Mouse (Mus musculus) adrenal gland, postnatal 36 days (tissue): ENCODE measurements around the gene Rccd1. TPM values are rescaled to one million over a fixed set of nuclear protein-coding genes. Genes with fewer than 3 reads are reported as not detected.

ENCODE experiments used
- DNase-seq, 2 experiments: peaks; one replicate each; pipeline ENCODE4 v3.0.0; 2021; ENCODE audit warnings: mixed read lengths in 1 of 2
- total RNA-seq, 2 experiments: library from RNA; stranded (reverse); gene quantifications; 2 replicates each; pipeline ENCODE4 v1.2.3; 2021

The Rccd1 gene
- total RNA-seq, 2 experiments from 2014 or later = 8.9 to 12.0 TPM

DNA sequence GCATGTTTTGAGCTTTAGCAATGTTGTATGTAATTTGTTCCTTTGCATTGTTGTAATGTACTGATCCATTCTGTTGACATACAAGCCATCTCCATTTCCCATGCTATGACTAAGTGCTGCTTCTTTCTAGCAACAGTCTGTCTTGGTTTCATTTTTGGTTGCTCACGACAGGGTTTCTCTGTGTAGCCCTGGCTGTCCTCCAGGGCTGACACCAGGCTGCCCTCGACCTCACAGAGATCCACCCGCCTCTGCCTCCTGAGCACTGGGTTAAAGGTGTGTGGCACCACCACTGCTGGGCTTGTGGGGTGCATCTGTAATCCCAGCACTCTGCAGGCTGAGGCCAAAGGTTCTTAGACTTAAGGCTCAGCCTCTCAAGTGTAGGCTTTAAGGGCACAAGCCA is 24.7 kb downstream of the Rccd1 start:
- peak in 1 of 2 experiments; percentile 26 for DNase-seq

DNA sequence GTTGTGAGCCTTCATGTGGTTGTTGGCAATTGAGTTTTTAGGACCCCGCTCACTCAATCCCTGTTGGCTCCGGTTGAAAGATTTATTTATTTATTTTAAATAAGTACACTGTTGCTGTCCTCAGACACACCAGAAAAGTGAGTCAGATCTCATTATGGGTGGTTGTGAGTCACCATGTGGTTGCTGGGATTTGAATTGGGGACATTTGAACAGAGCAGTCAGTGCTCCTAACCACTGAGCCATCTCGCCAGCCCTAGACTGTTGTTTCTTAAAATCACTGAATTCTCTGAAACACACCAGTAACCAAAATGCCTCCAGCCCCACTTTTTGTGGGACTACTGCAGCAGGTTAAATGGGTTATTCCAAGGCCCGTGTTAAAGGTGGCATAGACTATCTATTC is 25.5 kb downstream of the Rccd1 start:
- no peak for DNase-seq

DNA sequence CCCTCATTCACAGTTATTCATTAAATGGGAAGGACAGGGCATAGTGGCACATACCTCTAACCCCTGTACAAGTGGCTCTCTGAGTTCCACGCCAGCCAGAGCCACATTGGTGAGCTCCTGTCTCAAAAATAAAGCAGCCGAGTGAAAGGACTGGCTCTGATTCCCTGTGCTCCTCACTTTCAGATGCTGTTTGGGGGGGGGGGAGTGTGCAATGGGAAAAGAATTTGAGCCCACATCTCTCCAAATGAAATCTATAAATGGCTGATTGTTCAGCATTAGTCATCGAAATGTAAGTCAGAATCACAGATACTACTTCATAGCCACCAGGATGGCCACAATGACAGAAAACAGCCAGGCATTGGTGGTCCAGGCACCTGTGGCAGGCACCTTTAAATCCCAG is 27.2 kb downstream of the Rccd1 start:
- DNase-seq = no peak

DNA sequence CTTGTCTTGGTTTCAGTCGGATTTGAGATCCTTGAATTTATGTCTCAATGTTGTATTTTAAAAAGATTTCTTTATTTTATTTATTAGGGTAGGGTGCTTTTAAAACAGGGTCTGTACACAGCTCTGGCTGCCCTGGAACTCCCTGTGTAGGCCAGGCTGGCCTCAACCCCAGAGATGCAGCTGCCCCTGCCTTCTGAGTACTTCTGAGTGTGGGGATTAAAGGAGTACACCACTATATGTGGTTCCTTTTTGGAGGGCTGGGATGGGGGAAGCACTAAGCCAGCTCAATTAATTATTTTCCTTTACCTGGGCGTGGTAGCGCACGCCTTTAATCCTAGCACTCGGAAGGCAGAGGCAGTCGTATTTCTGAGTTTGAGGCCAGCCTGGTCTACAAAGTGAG is 27.8 kb downstream of the Rccd1 start:
- no peak for DNase-seq

DNA sequence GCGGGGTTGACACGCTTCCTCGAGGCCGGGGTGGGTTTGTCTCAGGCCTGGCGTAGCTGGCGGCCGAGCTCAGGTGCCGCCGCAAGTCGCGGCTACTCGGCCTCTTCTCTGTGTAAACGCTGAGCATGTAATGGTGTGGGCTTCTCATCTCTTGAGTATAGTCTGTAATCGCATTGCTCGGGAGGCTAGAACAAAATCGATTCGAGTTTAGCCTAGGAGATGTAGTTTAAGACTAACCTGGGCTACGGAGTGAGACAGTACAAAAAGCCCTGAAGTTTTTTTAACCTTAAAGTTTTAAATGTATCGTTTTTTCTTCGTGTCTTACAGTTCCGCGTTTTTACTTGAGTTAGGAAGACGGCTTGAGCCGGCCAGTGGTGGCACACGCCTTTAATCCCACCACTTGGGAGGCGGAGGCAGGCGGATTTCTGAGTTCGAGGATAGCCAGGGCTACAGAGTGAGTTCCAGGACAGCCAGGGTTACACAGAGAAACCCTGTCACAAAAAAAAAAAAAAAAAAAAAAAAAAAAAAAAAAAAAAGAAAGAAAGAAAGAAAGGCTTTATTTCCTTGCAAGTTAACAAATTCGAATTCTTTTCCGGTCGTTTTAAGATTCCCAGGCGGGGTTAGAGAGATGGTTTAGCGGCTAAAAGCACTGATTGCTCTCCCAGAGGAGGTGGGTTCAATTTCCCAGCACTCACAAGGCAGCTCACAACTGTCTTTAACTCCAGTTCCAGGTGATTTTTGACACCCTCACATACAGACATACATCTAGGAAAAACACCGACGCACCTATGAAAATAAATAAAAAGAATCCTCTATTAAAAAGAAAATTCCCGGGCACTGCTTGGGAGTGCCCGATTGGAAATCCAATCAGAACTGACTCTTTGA is 29.2 kb downstream of the Rccd1 start:
- no peak for DNase-seq

DNA sequence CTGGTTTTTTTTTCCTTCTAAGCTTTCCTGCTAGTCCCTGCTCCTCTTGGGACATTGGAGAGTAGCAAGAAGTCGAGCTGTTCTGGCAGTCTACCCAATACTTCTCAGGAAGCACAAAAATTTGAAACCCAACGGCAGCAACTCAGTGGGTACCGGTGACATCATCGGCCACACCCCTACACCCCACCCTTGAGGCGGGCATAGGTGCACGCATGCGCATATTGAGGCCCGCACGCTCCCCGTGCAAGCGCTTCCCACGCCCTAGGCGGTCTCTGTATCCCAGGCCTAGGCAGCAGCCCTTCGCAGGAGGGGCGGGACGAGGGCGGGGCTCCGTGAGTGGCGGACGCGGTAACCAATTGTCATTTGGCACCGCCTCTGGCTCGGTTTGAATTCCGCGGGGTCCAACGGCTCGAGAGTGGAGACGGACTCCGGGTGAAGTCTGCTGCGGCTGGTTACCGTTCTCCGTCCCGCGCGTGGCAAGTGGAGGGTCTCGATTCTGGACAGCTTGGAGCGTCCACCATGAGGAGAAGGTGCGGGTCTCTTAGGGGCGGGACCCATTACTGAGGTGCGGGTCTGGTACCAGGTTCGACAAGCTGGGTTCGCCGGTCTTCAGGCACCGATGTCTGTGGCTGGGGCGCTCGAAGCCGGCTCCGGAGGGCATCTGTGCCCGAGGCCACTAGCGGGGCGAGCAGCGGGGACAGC is 30.0 kb downstream of the Rccd1 start, which contains the start of gene Prc1:
TSS of gene Prc1 (plus strand) at position 389 of the 702 bp plus-strand sequence.
- peak; percentile 98 to 99 for DNase-seq

DNA sequence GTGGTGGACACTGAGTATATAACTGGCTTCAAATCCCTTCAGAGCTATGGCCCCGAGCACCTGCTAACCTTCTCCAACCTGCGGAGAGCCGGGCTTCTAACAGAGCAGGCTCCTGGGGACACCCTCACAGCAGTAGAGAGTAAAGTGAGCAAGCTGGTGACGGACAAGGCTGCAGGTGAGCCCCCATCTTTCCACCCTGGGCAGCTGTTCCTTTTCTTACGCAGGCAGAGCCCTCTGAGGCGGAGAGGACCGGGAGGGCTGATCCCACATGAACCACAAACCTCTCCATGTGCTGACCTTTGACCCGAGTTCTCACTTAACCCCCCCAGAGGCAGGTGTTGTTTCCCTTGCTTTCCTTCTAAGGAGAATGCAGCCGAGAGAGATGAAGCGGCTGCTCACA is 36.5 kb downstream of the Rccd1 start:
- no peak for DNase-seq

DNA sequence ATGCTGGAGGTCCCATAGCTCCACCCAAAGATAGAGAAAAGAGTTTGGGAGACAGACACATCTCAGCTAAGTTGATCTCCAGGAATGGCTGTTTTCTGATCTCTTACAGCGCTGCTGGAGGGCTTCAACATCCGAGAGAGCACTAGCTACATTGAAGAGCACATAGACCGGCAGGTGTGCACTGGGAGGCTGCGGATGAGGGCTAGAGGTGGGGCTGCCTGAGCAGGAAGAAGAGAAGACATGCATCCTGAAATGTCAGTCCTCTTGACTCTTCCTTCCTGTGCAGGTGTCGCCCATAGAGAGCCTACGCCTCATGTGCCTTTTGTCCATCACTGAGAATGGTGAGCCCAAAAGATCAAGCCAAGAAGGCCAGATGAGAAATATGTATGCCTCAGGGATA is 38.5 kb downstream of the Rccd1 start:
- DNase-seq = no peak

DNA sequence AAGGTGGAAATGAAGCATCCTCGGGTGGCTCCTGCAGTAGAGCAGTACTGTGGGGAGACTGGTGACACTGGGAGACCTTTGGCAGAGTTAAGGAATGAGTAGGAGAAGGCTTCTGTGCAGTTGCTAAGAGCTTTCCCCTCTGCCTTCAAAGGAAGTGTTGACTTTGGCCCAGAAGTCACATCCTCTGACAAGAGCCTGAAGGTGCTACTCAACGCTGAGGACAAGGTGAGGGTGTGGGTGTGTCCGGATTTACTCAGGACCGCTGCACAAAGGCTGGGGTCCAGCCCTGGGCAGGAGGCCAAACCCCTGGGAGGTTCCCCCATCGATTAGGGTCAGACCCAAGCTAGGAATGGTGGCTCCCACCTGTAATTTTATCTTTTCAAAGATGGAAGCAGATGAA is 39.9 kb downstream of the Rccd1 start:
- no peak for DNase-seq

DNA sequence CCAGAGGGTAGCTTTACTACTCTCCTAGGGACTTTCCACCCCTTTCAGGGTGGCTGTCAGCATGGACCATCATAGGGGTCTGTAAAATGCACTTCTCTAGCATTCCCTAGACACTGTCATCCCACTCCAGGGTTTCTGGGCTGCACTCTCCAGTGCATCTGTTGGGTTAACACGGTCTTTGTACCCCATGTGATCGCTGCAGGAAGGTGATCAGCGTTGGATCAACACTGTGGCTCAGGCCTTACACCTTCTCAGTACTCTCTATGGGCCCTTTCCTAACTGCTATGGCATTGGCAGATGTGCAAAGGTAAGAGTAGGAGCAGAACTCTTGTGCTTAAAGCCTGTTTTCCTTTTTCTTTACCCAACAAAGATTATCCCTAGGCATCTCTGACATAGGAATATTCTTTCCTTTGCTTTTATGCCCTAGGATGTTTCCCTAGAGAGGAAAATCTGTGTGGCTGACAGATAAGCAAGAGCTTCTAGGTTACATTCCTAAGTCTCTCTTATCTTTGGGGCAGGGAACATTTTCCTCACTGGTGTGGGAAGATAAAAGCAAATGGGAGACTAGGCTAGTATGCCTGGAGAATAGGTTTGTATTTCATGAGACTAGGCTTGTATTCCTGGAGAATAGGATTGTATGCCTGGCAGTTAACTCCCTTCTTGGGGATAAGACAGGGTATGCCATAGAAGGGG is 40.9 kb downstream of the Rccd1 start:
- no peak for DNase-seq

DNA sequence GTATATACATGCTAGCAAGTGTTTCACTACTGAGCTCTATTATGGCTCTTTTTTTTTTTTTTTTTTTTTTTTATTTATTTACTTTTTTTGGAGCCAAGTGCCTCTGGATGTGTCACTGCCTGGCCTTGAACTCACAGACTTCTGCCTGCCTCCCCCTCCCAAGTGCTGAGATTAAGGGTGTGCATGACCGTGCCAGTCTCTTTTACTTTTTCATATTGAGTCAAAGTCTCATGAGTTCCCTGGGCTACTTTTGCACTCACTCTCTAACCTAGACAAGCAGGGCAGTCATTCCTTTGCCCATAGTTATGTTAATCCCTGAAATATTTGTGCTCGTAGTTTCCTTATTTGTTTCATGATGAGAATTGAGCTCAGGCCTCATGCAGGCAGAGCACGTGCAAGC is 42.6 kb downstream of the Rccd1 start:
- DNase-seq = peak; percentile 49 to 50

DNA sequence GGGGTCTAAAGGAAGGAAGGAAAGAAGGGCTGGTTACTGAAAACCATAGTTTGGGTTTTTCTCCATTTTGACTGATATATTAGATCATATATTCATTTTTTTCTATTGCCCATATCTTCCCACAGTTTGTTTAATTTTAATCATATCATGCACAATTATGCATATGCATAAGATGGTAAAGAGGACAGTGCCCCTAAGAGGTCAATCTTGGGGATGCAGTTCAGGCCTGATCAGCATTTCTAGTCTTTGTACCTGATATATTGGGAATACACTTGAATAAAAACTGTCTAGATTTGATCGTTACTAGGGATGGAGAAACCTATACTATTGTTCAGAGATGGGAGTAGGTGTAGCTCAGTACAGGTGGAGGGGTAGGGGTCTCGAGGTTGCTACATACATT is 43.3 kb downstream of the Rccd1 start:
- no peak for DNase-seq

DNA sequence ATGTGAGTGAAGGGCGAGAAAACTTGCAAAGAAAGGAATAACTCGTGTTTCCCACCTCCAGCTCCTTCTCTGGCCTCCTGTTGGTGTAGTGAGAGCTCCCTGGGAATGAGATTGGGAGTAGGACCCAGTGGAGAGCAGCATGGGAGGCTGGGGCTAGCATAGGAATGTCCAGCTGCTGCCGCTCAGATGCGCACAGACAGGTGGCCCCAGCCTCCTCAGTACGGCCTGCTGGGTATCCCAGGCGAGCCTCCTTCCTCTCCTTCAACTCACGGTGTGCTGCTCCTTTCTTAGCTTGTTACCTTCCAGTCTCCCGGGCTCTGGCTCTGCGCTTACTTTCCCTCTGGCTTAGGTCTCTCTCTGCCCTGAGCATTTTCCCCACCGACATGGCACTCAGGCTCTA is 44.2 kb downstream of the Rccd1 start:
- DNase-seq = no peak

DNA sequence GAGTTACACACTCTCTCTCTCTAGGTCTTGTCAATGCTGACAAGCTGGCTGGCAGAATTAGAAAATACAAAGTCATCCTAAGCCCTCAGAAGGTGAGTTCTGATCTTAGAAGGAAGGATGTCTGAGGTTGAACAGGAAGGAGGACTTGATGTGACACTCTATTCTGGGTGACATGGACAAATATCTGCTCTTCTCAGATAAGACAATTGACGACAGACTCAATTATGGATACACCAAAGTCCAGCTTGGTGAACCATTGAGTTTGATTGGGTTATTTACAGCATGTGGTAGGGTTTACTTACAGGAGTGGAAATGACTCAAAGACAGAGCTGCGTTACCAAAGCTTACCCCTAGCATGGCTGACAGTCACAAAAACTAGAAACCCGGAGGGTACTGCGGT is 47.9 kb downstream of the Rccd1 start:
- no peak for DNase-seq

DNA sequence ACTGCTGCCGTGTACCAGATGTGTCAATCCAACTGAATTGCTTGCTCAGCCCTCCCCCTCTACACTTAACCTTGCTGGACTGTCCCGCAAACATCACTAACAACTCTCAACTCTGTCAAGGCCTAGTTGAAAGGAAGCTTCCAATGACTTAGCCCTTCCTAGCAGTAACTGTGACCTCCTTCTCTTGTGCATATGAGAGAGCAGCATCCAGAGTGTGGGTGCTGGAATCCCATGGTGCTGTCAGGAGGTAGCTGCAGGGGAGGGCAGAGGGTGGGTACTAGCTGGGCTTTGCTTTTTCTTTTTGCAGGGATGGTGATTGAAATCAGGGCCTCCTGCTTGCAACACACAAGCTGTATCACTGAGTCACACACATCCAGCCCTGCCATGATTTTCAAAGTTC is 50.8 kb downstream of the Rccd1 start:
- peak in 1 of 2 experiments; percentile 20 for DNase-seq

DNA sequence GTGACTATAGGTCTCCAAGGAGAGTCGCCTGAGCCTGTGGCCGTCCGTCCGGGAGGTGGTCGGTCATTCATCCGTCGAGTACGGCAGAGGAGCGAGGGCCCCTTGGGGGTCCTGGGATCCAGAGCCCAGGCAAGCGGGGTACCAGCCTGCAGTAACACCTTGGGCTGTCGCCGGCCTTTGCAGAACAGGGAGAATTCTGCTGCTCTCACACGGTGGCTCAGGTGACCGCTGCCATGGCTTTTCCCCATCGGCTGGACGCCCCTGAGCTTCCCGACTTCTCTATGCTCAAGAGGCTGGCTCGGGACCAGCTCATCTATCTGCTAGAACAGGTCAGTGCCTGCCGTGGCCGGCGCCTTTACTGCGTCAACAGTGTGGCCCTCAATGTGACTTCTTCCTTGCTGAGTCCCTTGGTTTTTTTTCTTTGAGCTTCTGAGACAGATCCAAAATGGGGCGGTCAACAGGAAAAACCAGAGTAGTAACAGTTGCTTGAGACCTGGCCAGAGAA is 54.5 kb downstream of the Rccd1 start:
- peak; percentile 65 to 67 for DNase-seq

DNA sequence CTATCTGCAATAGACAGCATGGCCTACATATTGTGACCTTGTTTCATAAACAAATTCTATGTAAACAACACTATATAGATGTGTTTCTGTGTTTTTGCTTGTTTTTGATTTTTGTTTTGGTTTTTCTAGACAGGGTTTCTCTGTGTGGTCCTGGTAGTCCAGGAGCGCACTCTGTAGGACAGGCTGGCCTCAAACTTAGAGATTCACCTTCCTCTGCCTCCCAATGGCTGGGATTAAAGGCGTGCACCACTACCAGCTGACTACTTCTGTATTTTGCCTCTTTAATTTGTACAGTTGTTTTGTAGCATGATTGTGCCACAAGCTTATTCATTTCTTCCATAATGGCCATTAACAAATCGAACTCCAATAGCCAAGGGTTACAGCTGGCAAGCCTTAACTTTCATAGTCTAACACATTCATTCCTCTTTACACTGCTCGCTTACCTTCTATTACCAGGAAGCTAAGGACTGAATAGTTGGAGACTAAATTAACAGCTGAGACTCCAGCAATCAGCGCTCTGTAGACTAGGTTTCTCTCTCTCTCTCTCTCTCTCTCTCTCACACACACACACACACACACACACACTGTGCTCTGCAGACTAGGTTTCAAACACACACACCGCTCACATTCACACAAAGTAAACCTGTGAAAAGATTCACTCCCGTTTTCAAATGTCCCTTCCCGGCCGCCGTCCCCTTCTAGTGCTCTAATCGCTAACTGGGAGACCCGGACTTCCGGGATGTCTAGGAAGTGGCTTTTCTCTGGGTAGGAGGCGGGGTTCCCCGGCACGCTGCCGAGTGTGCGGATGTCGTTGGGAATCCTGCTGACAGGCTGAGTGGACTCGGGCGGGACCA is 55.1 kb downstream of the Rccd1 start, which contains the start of gene Vps33b:
TSS of gene Vps33b (plus strand) at position 753 of the 854 bp plus-strand sequence.
- peak; percentile 98 for DNase-seq

DNA sequence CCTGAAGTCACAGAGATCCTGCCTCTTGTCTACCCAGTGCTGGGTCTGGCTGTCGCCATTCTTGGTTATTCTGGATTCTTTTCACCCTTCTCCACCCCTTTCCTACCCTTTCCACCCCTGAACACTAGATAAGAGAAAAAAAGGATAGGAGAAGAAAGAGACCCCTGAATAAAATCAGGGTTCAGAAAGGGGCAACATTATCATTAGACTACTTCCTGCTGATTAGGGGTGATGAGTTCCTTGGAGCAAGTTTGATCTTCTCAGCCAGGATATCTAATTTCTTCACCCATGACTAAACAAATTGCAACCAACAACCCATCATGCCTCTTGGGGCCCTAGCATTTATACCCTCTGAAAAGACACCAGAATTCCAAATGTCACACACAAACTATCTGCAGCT is 56.5 kb downstream of the Rccd1 start:
- no peak for DNase-seq

DNA sequence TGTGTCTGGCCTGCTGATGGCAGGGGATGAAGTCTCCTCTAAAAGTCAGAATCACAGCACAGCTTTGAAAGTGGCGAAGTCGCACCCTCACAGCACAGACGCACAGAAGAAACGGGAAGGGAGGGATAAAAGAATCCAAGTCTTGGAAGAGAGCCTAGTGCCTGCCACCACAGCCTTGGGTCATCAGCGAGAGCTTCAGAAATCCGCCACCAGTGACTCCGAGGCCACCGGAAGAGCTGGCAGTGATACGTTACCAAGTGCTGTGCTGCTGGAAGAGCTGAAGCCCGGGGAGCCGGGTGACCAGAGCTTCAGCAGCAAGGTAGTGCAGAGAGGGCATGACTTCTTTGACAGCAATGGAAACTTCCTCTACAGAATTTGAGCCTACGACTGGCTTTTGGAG is 59.6 kb downstream of the Rccd1 start:
- peak; percentile 55 to 67 for DNase-seq

DNA sequence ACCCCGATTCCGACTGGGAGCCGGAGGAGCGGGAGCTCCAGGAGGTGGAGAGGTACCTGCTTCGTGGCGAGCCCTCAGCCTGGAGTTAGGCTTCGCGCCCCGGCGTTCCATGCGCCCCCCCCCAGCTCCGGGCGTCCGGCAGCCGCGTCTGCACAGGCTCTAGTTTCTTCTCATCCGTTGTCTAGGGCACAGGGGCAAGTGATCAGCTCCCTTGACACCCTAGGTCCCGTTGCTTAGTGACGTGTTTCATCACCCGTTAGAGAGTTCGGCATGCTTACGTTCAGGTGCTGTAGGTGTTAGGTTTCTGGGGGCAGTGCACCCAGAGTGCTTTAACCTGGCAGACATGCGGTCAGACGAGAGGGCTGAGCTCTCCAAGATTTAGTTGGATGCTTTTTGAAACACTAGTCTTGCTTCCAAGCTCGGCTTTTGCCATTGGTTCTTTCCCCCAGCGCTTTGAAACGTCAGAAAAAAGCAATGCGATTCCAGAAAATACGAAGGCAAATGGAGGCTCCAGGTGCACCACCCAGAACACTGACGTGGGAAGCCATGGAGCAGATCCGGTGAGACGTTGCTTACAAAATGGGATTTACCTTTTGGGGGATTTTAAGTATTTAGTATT is 62.8 kb downstream of the Rccd1 start:
- no peak for DNase-seq
